Mouse (Mus musculus) cortical plate, adult 2 months (tissue): ENCODE data around the gene Cdca4.

ENCODE experiments used
- CTCF ChIP-seq: fragments of 200-500 bp; IDR thresholded peaks from 2 replicates; pipeline ENCODE4 v1.5.1; 2011; ENCODE audit warnings: mild to moderate bottlenecking, control low read depth, low read length; ENCODE audit not compliant: insufficient read depth; ENCODE audit errors: extremely low read depth
- POLR2A ChIP-seq: fragments of 200-500 bp; IDR thresholded peaks from 2 replicates; pipeline ENCODE4 v1.6.1; 2011; ENCODE audit warnings: mild to moderate bottlenecking, low read length, control low read depth; ENCODE audit not compliant: insufficient read depth; ENCODE audit errors: extremely low read depth

DNA sequence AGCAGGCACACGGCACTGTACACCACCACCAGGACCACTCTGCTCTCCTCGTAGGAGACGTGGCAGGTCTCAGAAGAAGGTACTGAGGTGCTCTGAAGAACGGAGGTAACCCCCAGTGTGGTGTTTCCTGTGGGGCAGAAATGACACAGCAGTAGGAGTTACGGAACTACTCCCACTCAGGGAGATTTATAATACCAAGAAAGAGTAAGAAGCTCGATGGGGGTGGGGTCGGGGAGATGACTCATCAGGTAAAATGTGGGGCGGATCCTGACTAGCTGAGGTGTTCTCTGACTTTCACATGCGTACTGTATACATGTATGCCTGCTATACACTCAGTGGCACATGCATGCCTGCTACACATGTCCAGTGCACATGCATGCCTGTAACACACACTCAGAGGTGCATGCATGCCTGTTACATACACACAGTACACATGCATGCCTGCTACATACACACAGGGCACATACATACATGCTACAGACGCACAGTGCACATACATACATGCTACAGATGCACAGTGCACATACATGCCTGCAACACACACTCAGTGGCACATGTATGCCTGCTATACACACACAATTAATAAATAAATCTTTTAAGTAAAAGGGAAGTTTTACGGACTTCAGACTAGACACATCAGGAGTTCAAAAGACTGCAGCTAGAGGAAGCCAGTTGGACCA lies 24.0 kb upstream of the Cdca4 start:
- TF ChIP-seq POLR2A, result no peak
- no peak for TF ChIP-seq CTCF
